Mouse (Mus musculus): ENCODE measurements around the gene Ncr1.
"Not testable (repeated sequence)": the region's sequence is repeated elsewhere in the genome, so short reads cannot be mapped to it uniquely, and the experiment has no call there.

Ncr1 gene

DNA sequence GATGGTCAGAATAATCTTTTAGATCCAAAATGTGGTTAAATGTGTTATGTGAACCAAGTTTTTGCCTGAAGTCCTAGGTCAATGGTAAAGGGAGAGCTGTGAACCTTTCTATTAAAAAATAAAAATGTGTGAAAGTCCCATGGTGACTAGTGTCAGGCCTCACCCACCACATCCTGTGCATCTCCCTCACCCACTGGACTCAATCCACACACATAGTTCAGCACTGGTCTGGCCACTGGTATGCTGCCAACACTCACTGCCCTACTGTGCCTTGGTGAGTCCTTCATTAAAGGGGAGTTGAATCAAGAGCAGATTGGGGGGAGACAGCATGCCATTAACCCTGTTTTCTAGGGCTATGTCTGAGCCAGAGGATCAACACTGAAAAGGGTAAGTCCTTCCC is at the start of gene Ncr1:
Gene Ncr1 (plus strand): TSS at position 216 of the 400 bp plus-strand sequence.
- no peak for DNase-seq

GRCm38 (mm10) chr7:4292638-4293037 is 44.9 kb upstream of the Ncr1 start:
- DNase-seq: no peak

DNA sequence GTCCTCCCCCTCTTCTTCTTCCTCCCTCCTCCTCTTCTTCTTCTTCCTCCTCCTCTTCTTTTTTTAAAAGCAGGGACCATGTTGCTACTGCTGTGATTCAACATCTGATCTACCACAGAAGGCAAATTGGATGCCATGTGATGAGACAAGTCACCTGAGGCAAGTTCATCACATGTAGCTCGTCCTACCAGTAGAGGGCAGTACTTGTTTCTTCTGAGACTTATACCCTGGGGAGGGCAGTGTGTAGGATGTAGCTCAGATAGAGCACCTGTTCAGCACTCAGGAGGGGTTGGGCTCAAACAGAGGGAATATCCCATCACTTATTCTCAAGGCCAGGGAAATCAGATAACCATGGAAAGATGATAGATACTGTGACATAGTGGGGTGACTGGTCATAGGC is 40.3 kb upstream of the Ncr1 start:
- no peak for DNase-seq

DNA sequence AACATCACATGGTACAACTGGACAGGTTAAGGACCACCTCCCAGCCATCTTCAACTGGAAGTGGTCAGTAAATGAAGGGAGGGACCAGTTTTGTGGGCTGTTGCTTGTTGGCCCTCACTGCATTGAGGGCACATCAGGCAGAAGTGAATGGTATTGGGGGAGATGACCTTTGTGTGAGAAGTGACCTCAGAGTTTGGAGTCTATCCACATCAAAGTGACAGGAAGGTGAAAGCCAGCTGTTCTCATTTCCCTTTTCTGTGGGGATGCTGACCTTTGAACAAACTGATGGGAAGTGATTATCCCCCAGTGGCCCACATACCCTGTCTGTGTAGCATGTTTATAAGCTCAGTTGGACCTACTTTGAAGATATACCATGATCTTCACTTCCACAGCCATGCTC is 37.4 kb upstream of the Ncr1 start:
- no peak for DNase-seq

DNA sequence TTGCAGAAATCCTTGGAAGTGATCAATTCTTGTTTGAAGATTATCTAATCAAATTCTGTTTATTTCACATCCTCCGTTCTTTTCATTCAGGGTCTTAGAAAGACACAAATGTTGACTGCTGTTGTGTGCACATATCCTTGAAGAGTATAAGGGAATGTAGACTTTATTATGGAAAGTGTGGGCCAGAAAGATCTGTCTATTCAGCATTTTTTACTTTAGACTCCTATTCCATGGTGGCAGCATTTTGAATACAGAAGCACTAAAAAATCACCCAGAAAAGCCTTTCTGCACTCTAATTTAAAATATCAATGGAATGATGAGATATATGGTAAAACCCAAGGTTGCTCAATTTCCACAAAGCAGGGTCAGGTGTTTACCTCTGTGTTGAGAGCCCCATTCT is 34.1 kb upstream of the Ncr1 start:
- no peak for DNase-seq

DNA sequence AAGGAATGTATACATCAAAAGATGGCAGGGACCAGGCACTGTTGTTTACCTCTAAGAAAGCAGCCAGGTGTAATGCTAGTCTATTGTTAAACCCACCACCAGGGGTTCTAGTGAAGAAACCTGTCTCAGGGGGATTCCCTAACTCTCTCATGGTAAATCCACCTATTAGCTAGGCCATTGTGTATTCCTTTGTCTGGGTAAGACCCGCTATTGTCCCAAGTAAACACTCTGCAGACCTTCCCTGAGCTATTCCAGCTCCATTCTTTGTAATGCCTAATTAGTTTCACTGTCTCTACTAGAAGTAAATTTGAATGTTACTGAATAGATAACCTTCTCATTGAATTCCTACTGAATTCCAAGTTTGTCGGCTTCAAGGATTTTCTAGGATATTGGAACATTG is 24.4 kb upstream of the Ncr1 start:
- DNase-seq: not testable (repeated sequence)

DNA sequence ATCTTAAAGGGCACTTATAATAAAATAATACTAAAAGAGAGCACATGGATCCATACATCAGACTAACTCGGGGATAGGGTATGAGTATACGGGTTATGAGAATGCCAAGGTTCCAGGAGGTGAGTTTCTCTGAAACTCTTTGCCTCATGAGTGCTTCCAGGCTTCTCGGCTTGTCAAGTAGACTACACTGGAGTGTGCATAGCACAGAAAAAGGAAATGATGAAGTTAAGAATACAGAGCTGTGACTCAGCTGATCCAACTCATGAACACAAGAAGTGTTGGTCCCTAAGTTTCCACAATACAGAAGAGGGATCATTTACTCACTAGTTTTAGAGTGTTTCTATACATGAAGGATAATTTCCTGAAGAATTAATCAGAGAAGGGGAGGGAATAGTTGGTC is 24.0 kb upstream of the Ncr1 start:
- not testable (repeated sequence) for DNase-seq

DNA sequence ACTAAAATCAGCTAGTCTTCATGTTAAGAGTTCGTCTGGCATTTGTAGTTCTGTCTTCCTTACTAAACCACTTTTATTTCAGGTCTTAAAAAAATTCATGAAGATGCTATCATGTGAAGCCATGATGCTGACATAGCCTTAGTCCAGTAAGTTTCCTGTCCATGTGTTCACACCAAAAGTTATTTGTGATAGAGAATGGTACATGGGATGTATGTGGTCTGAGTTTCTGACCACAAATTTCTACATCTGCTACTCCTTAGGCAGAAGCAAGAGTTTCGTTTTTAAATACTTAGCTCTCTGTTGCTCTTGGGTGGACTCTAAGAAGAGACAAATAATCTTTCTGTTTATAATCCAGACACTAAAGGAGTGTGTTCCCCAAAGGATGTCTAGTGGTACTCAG is 14.2 kb upstream of the Ncr1 start:
- no peak for DNase-seq

DNA sequence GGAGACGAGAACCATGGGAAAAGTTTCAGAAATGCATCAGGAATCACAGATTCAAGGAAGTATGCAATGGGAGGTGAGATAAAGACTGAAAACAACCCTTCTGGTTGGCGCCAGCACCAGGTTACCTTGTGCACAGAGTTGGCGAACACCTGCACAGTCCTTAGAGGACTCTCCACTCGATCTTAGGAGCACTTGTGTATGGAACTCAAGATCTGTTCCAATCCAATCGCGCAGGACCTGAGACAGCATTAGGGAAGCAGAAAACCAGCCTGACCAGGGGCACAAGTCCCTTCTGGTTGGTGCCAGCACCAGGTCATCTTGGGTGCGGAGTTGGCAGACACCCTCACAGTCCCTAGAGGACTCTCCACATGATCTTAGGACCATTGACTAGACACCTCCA is 36.0 kb downstream of the Ncr1 start:
- DNase-seq: no peak

Data from cerebellum, adult 11 months (tissue).